Mouse (Mus musculus): ENCODE data around the gene Map3k11. TPM values are rescaled to one million over a fixed set of nuclear protein-coding genes. Genes with fewer than 3 reads are reported as not detected.
A peak's percentile ranks its signal among the peaks of the same experiment; 100 is the strongest.
"Not testable (repeated sequence)": the region's sequence is repeated elsewhere in the genome, so short reads cannot be mapped to it uniquely, and the experiment has no call there.

Gene Map3k11
- polyA plus RNA-seq, 1 experiment from 2014 or later: 14.6 TPM

DNA sequence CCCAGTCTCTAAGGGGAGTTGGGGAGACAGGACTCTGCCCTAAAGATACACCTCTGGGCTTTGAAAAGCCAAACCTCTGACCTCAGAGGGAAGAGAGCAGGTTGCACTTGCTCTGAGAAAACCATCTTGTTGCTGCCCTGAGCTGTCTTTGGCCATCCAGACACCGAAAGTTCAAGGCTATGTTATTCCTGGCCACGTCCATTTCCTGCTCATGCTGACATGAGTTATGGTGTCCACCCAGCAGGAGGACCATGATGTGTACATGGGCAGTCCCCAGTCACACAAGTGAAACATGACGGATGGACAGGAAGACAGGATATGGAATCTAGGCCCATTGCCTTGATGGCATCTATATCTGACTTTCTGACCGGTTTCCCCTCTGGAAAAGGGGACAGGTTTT lies 8.1 kb upstream of the Map3k11 start:
- Histone ChIP-seq H3K9me3 (replicated peaks; ENCODE audit: control insufficient read depth, low read length) (no peaks in the 10 kb centered on the region), H3K27ac (replicated peaks; ENCODE audit: low read depth, low read length) (no peak overlapping the region), H3K4me1 (ENCODE audit: control insufficient read depth, insufficient read depth, low read length) (no peaks in the 10 kb centered on the region), H3K4me2 (ENCODE audit: low read depth, low read length) (no peak overlapping the region), H3K4me3 (ENCODE audit: low read depth, low read length) (no peak overlapping the region), H3K36me3 (replicated peaks; ENCODE audit: control insufficient read depth, insufficient read depth, low read depth, low read length) (peaks cover 17% of the 10 kb centered on the region), H3K27me3 (ENCODE audit: control insufficient read depth, insufficient read depth, low read length) (no peaks in the 10 kb centered on the region), H3K9ac (replicated peaks; ENCODE audit: low read length) (no peak overlapping the region)
- 95% methylated on average over 4 of the region's 4 CpGs for WGBS
- ATAC-seq (replicated peaks; ENCODE audit: insufficient number of reproducible peaks, low FRiP score, low TSS enrichment, low read depth): no peak
- DNase-seq (ENCODE audit: low spot score): no peak

DNA sequence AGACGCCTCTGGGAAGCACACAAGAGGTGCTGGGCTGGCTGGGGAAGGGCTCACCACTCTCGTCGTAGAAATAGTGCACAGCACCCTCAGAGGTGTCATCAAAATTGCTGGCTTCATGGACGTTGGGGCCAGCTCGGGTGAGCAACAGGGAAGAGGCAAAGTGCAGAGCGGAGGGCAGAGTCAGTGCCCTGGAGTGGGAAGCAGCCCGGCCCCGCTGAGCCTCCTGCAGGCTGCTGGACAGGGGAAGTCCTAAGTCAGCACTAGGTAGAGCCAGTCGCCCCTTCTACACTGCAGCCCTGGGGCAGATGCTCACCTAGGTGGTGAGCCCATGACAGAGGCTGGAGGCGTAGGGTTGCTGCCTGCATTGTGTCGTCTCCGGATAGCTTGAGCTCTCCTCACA lies 4.3 kb upstream of the Map3k11 start:
- no peak for ATAC-seq (replicated peaks; ENCODE audit: insufficient number of reproducible peaks, low FRiP score, low TSS enrichment, low read depth)
- Histone ChIP-seq H3K9ac (replicated peaks; ENCODE audit: low read length) (no peak overlapping the region), H3K27me3 (ENCODE audit: control insufficient read depth, insufficient read depth, low read length) (no peaks in the 10 kb centered on the region), H3K27ac (replicated peaks; ENCODE audit: low read depth, low read length) (no peak overlapping the region), H3K4me3 (ENCODE audit: low read depth, low read length) (no peak overlapping the region), H3K36me3 (replicated peaks; ENCODE audit: control insufficient read depth, insufficient read depth, low read depth, low read length) (peaks cover 3% of the 10 kb centered on the region), H3K4me2 (ENCODE audit: low read depth, low read length) (no peak overlapping the region), H3K9me3 (replicated peaks; ENCODE audit: control insufficient read depth, low read length) (no peaks in the 10 kb centered on the region), H3K4me1 (ENCODE audit: control insufficient read depth, insufficient read depth, low read length) (peaks cover 2% of the 10 kb centered on the region; the same call in 1 of the 2 replicates)
- no peak for DNase-seq (ENCODE audit: low spot score)
- 91% methylated on average over 12 of the region's 12 CpGs for WGBS

DNA sequence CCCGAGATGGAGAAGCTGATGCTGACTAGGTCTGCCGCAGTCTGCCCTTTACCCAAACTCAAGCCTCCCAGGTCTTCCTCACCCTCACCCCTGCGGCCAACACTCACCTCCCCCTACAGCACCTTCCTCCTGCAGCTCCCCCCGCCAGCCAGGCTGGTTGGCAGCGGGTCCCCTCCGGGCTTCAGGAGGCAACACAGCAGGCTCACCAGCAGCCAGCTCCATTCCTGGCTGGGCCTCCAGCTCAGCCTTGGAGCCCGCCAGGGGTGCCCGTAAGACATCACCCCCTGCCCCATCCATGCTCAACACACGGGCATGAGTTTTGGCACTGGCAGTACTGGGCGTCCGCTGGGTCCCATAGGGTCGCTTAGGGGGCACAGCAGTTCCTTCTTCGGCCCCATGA lies 3.6 kb upstream of the Map3k11 start:
- ATAC-seq (replicated peaks; ENCODE audit: insufficient number of reproducible peaks, low FRiP score, low TSS enrichment, low read depth) (no peak), DNase-seq (ENCODE audit: low spot score) (no peak)
- Histone ChIP-seq H3K4me3 (ENCODE audit: low read depth, low read length) (no peak overlapping the region), H3K9ac (replicated peaks; ENCODE audit: low read length) (no peak overlapping the region), H3K9me3 (replicated peaks; ENCODE audit: control insufficient read depth, low read length) (no peaks in the 10 kb centered on the region), H3K4me1 (ENCODE audit: control insufficient read depth, insufficient read depth, low read length) (peaks cover 2% of the 10 kb centered on the region; the same call in 1 of the 2 replicates), H3K27me3 (ENCODE audit: control insufficient read depth, insufficient read depth, low read length) (no peaks in the 10 kb centered on the region), H3K27ac (replicated peaks; ENCODE audit: low read depth, low read length) (no peak overlapping the region), H3K4me2 (ENCODE audit: low read depth, low read length) (no peak overlapping the region), H3K36me3 (replicated peaks; ENCODE audit: control insufficient read depth, insufficient read depth, low read depth, low read length) (peaks cover 3% of the 10 kb centered on the region)
- 91% methylated on average over 13 of the region's 13 CpGs for WGBS

DNA sequence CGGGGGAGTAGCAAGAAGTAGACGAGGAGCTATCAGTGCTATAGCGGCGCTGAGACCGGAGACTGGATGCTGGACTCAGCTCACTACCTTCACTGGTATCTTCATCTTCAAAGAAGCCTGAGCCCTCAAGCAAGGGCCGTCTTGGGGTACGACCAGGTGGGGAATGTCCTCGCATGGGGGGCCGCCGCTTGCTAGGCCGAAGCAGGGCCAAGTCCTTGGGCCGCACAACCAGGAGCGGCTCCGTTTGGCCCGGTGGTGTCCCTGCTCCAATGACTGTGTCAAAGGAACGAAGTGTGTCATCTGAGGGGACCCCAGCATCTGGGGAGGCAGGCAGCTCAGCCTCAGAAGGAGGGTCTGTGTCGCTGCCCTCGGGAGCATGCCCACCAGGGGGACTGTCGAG lies 3.1 kb upstream of the Map3k11 start:
- no peak overlapping the region for H3K27ac ChIP-seq (replicated peaks; ENCODE audit: low read depth, low read length)
- no peak overlapping the region for H3K4me2 ChIP-seq (ENCODE audit: low read depth, low read length)
- H3K4me3 ChIP-seq (ENCODE audit: low read depth, low read length): no peak overlapping the region
- no peaks in the 10 kb centered on the region for H3K27me3 ChIP-seq (ENCODE audit: control insufficient read depth, insufficient read depth, low read length)
- ATAC-seq (replicated peaks; ENCODE audit: insufficient number of reproducible peaks, low FRiP score, low TSS enrichment, low read depth): no peak
- DNase-seq (ENCODE audit: low spot score): no peak
- 95% methylated on average over 19 of the region's 19 CpGs for WGBS
- peaks cover 4% of the 10 kb centered on the region for H3K4me1 ChIP-seq (ENCODE audit: control insufficient read depth, insufficient read depth, low read length)
- peaks cover 3% of the 10 kb centered on the region for H3K36me3 ChIP-seq (replicated peaks; ENCODE audit: control insufficient read depth, insufficient read depth, low read depth, low read length)
- no peaks in the 10 kb centered on the region for H3K9me3 ChIP-seq (replicated peaks; ENCODE audit: control insufficient read depth, low read length)
- no peak overlapping the region for H3K9ac ChIP-seq (replicated peaks; ENCODE audit: low read length)

DNA sequence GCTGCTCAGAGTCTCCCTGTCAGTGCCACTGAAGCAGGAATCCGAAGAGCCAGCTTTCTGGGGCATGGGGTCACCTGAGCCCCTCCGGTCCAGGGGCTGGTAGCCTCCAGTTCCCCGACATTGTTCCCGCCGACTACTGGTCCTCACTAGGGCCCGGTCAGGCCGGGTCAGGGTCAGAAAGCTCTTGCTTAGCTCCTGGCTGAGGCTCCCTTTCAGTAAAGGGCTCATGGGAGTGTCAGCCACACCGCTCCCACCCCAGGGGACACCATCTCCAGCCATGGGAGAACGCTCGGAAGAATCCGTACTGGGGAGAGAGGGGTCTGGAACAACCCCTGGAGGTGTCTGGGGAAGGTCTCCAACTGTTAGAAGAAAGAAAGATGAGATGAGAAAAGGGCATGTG lies 2.7 kb upstream of the Map3k11 start:
- WGBS: 96% methylated on average over 11 of the region's 11 CpGs
- Histone ChIP-seq H3K4me1 (ENCODE audit: control insufficient read depth, insufficient read depth, low read length) (peaks cover 9% of the 10 kb centered on the region), H3K4me3 (ENCODE audit: low read depth, low read length) (no peak overlapping the region), H3K9ac (replicated peaks; ENCODE audit: low read length) (no peak overlapping the region), H3K9me3 (replicated peaks; ENCODE audit: control insufficient read depth, low read length) (no peaks in the 10 kb centered on the region), H3K36me3 (replicated peaks; ENCODE audit: control insufficient read depth, insufficient read depth, low read depth, low read length) (peaks cover 3% of the 10 kb centered on the region), H3K4me2 (ENCODE audit: low read depth, low read length) (no peak overlapping the region), H3K27ac (replicated peaks; ENCODE audit: low read depth, low read length) (no peak overlapping the region), H3K27me3 (ENCODE audit: control insufficient read depth, insufficient read depth, low read length) (no peaks in the 10 kb centered on the region)
- DNase-seq (ENCODE audit: low spot score) (no peak), ATAC-seq (replicated peaks; ENCODE audit: insufficient number of reproducible peaks, low FRiP score, low TSS enrichment, low read depth) (no peak)

DNA sequence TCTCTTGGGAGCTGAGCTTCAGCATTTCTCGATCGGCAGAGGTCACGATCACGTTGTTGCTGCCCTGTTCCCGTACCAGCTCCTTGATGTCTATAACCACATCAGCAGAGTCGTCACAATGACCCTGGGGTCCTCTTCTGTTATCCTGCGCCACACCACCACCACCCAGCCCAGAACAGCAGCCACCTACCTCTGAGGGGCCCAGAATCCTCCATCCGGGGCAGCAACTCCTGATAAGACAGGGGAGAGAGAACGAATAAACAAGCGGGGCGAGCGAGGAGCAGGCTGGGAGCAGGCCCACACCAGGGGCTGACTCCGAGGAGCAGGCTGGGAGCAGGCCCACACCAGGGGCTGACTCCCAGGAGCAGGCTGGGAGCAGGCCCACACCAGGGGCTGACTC lies 2.1 kb upstream of the Map3k11 start:
- DNase-seq (ENCODE audit: low spot score) (no peak), ATAC-seq (replicated peaks; ENCODE audit: insufficient number of reproducible peaks, low FRiP score, low TSS enrichment, low read depth) (no peak)
- peaks cover 3% of the 10 kb centered on the region for H3K36me3 ChIP-seq (replicated peaks; ENCODE audit: control insufficient read depth, insufficient read depth, low read depth, low read length)
- no peaks in the 10 kb centered on the region for H3K27me3 ChIP-seq (ENCODE audit: control insufficient read depth, insufficient read depth, low read length)
- no peak overlapping the region for H3K4me2 ChIP-seq (ENCODE audit: low read depth, low read length)
- no peak overlapping the region for H3K27ac ChIP-seq (replicated peaks; ENCODE audit: low read depth, low read length)
- H3K4me3 ChIP-seq (ENCODE audit: low read depth, low read length): no peak overlapping the region
- H3K9ac ChIP-seq (replicated peaks; ENCODE audit: low read length): no peak overlapping the region
- WGBS: 92% methylated on average over 13 of the region's 13 CpGs
- H3K4me1 ChIP-seq (ENCODE audit: control insufficient read depth, insufficient read depth, low read length): peaks cover 9% of the 10 kb centered on the region
- no peaks in the 10 kb centered on the region for H3K9me3 ChIP-seq (replicated peaks; ENCODE audit: control insufficient read depth, low read length)

DNA sequence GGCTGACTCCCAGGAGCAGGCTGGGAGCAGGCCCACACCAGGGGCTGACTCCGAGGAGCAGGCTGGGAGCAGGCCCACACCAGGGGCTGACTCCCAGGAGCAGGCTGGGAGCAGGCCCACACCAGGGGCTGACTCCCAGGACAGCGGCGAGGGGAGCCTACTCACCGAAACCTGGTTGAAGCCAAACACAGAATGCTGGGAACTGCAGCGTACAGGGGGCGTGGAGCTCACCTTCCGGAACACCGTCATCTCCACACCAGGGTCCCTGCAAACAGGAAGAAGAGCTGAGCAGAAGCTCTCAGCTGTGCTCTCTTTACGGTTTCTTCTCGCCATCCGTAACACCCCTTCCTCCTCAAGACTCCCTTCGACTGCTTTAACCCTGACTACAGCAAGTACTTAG lies 1.6 kb upstream of the Map3k11 start:
- H3K9me3 ChIP-seq (replicated peaks; ENCODE audit: control insufficient read depth, low read length); H3K4me1 ChIP-seq (ENCODE audit: control insufficient read depth, insufficient read depth, low read length); DNase-seq (ENCODE audit: low spot score); H3K36me3 ChIP-seq (replicated peaks; ENCODE audit: control insufficient read depth, insufficient read depth, low read depth, low read length); H3K9ac ChIP-seq (replicated peaks; ENCODE audit: low read length); H3K27me3 ChIP-seq (ENCODE audit: control insufficient read depth, insufficient read depth, low read length); ATAC-seq (replicated peaks; ENCODE audit: insufficient number of reproducible peaks, low FRiP score, low TSS enrichment, low read depth); H3K27ac ChIP-seq (replicated peaks; ENCODE audit: low read depth, low read length): not testable (repeated sequence)
- 95% methylated on average over 11 of the region's 12 CpGs for WGBS
- H3K4me3 ChIP-seq (ENCODE audit: low read depth, low read length): peak overlapping the region; percentile 71; the same call in 1 of the 2 replicates
- H3K4me2 ChIP-seq (ENCODE audit: low read depth, low read length): peak overlapping the region; percentile 71

DNA sequence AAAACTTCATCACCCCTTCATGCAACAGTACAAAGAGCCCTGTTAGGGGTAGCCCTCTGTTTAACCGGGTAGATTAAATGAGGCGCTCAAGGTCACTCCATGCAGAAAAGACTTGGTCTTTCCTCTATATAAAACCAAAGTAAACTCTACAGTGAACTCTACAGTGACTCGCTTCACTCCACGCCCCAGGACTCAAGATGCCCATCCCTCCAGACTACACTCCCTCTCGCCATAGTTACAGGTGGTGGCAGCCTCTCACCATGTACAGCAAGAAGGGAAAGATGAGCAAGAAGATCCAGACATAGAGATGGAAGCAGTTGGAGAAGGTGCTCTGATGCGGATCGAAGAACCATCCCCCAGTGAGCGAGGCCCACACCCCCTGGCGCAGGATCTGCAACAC lies 804 bp upstream of the Map3k11 start:
- ATAC-seq (replicated peaks; ENCODE audit: insufficient number of reproducible peaks, low FRiP score, low TSS enrichment, low read depth) (no peak), DNase-seq (ENCODE audit: low spot score) (no peak)
- 23% methylated on average over 9 of the region's 9 CpGs for WGBS
- Histone ChIP-seq H3K4me1 (ENCODE audit: control insufficient read depth, insufficient read depth, low read length) (peaks cover 12% of the 10 kb centered on the region), H3K36me3 (replicated peaks; ENCODE audit: control insufficient read depth, insufficient read depth, low read depth, low read length) (peaks cover 2% of the 10 kb centered on the region), H3K9ac (replicated peaks; ENCODE audit: low read length) (peak overlapping the region; percentile 66), H3K4me2 (ENCODE audit: low read depth, low read length) (peak overlapping the region; percentile 71), H3K9me3 (replicated peaks; ENCODE audit: control insufficient read depth, low read length) (no peaks in the 10 kb centered on the region), H3K27ac (replicated peaks; ENCODE audit: low read depth, low read length) (no peak overlapping the region; the same call in 1 of the 2 replicates), H3K27me3 (ENCODE audit: control insufficient read depth, insufficient read depth, low read length) (no peaks in the 10 kb centered on the region), H3K4me3 (ENCODE audit: low read depth, low read length) (peak overlapping the region; percentile 71)

Measured in embryonic facial prominence, embryonic 11.5 days (tissue).